Mouse (Mus musculus) C3H10T1/2 (cell line): ENCODE measurements around the gene Cgrrf1. TPM values are rescaled to one million over a fixed set of nuclear protein-coding genes. Genes with fewer than 3 reads are reported as not detected.

Experiments
- polyA plus RNA-seq, 2 experiments: library from polyadenylated mRNA; unstranded; fragments of >200 nt; fragmentation: generic; extraction: Trizol; gene quantifications; one replicate each; pipeline ENCODE4 v1.2.1; 2012; ENCODE audit warnings: missing spikeins in 2 of 2

The Cgrrf1 gene
- 10 to 100 TPM; 19.6 to 46.2 TPM for polyA plus RNA-seq

GRCm38 (mm10) chr14:46831837-46832333 is at the start of gene Cgrrf1:
Gene Cgrrf1, plus strand, starts transcription at chr14:46832125.

GRCm38 (mm10) chr14:46787787-46788504 is 44.0 kb upstream of the Cgrrf1 start, which contains the start of gene Cnih1:
Gene Cnih1, minus strand, starts transcription at chr14:46788411.

GRCm38 (mm10) chr14:46821873-46822716 is 9.8 kb upstream of the Cgrrf1 start, which contains the start of gene Gmfb:
Gene Gmfb, minus strand, starts transcription at chr14:46822242.

GRCm38 (mm10) chr14:46882431-46883067 is 50.6 kb downstream of the Cgrrf1 start, which contains the start of gene Samd4:
Gene Samd4, plus strand, starts transcription at chr14:46882854.

Other genes with a start within 250 kb of the Cgrrf1 start
- gene Cdkn3, start 71.6 kb upstream of the Cgrrf1 start, polyA plus RNA-seq: 10 to 100 TPM in 1 of 2 experiments, 1 to 10 TPM in 1; 7.8 to 50.3 TPM
- gene Cnih1, start 43.7 kb upstream of the Cgrrf1 start, polyA plus RNA-seq: 10 to 100 TPM; 64.4 to 69.8 TPM
- gene Gmfb, start 9.9 kb upstream of the Cgrrf1 start, polyA plus RNA-seq: 1 to 10 TPM; 6.8 to 6.9 TPM
- gene Samd4, start 50.7 kb downstream of the Cgrrf1 start, polyA plus RNA-seq: 1 to 10 TPM; 2.1 to 2.6 TPM